Mouse (Mus musculus) heart, adult 2 months (tissue): Measurements from ENCODE around the gene Camk2d. TPM values are rescaled to one million over a fixed set of nuclear protein-coding genes. Genes with fewer than 3 reads are reported as not detected.

Experiments used
- DNase-seq, 2 experiments: peaks; one replicate each; pipeline ENCODE4 v3.0.0; 2021
- H3K27ac ChIP-seq: fragments of 200-600 bp; 2 replicates; pipeline ENCODE4 v1.8.1; 2022
- H3K27me3 ChIP-seq: fragments of 200-500 bp; 2 replicates; pipeline ENCODE4 v1.6.1; 2012; ENCODE audit warnings: mild to moderate bottlenecking, low read length, inconsistent platforms, mixed read lengths; ENCODE audit not compliant: control insufficient read depth, insufficient read depth
- H3K36me3 ChIP-seq: fragments of 200-500 bp; 2 replicates; pipeline ENCODE4 v1.6.1; 2012; ENCODE audit warnings: low read length, inconsistent platforms; ENCODE audit not compliant: control insufficient read depth, insufficient read depth
- H3K4me1 ChIP-seq: fragments of 200-500 bp; 2 replicates; pipeline ENCODE4 v1.6.1; 2011; ENCODE audit warnings: low read length; ENCODE audit not compliant: control insufficient read depth, insufficient read depth
- H3K4me3 ChIP-seq: fragments of 200-600 bp; 2 replicates; pipeline ENCODE4 v1.8.1; 2022
- H3K79me2 ChIP-seq: fragments of 200-500 bp; replicated peaks from 2 replicates; pipeline ENCODE4 v1.6.1; 2012; ENCODE audit warnings: mild to moderate bottlenecking, inconsistent platforms, low read length, moderate library complexity, mixed read lengths; ENCODE audit not compliant: control insufficient read depth, insufficient read depth
- H3K9ac ChIP-seq: fragments of 200-500 bp; 2 replicates; pipeline ENCODE4 v1.6.1; 2012; ENCODE audit warnings: low read depth, mild to moderate bottlenecking, control low read depth, inconsistent platforms, low read length, mixed read lengths
- CTCF ChIP-seq: fragments of 200-600 bp; IDR thresholded peaks from 2 replicates; pipeline ENCODE4 v1.8.1; 2022; ENCODE audit warnings: antibody characterized with exemption, mild to moderate bottlenecking, moderate library complexity
- EP300 ChIP-seq: fragments of 200-500 bp; IDR thresholded peaks from 2 replicates; pipeline ENCODE4 v1.6.1; 2011; ENCODE audit warnings: low read depth, low read length, control low read depth; ENCODE audit not compliant: insufficient read depth
- POLR2A ChIP-seq: fragments of 200-500 bp; IDR thresholded peaks from 2 replicates; pipeline ENCODE4 v1.6.1; 2011; ENCODE audit warnings: mild to moderate bottlenecking, low read depth, low read length, control low read depth; ENCODE audit not compliant: insufficient read depth
- WGBS: fragments of 180-500 bp; shearing (Covaris S2); methylation state at CpG from one replicate; pipeline ENCODE4 v1.1.7; 2018; 5-methylcytosine and 5-hydroxymethylcytosine counted together
- intact Hi-C: fragments of 180-260 bp; cut with DNase I; formaldehyde crosslinking; loops from one replicate; pipeline ENCODE4 v1.15.1; 2025
- polyA plus RNA-seq: library from polyadenylated mRNA; depleted of rRNA; stranded (reverse); fragments of >200 nt; gene quantifications from 2 replicates; pipeline ENCODE4 v1.2.3, GENCODE M21; 2012
- total RNA-seq, 2 experiments: library from RNA; stranded (reverse); gene quantifications; 2 replicates each; pipeline ENCODE4 v1.2.3; 2021

Gene Camk2d
- total and polyA plus RNA-seq, 3 experiments, result 131 to 135 (median 133) TPM

GRCm38 (mm10) chr3:126663436-126663835 lies 67.3 kb downstream of the Camk2d start:
- WGBS, result 54% methylated on average over 5 of the region's 5 CpGs
- no peak overlapping the region for H3K4me3 ChIP-seq
- H3K27me3 ChIP-seq, result no peaks in the 10 kb centered on the region
- H3K9ac ChIP-seq, result no peak overlapping the region
- no peak for DNase-seq
- H3K27ac ChIP-seq, result peak overlapping the region; percentile 15; the same call in 1 of the 2 replicates
- H3K79me2 ChIP-seq, result 0 out of 2 replicates have a peak, but pooled peaks cover 1% of the 10 kb centered on the region
- peaks cover 7% of the 10 kb centered on the region for H3K36me3 ChIP-seq
- TF ChIP-seq EP300 (no peak), CTCF (no peak), POLR2A (no peak)
- intact Hi-C loops, result no loop called here
- peaks cover 20% of the 10 kb centered on the region for H3K4me1 ChIP-seq

- Histone ChIP-seq H3K4me3 (no peak overlapping the region), H3K27me3 (no peaks in the 10 kb centered on the region), H3K79me2 (no peaks in the 10 kb centered on the region), H3K4me1 (peaks cover 16% of the 10 kb centered on the region), H3K9ac (no peak overlapping the region), H3K36me3 (peaks cover 3% of the 10 kb centered on the region), H3K27ac (no peak overlapping the region)
- intact Hi-C loops, result no loop called here
- TF ChIP-seq CTCF, result no peak
- 76% methylated on average over 1 of the region's 1 CpGs for WGBS
- DNase-seq, result no peak
Observed at GRCm38 (mm10) chr3:126665866-126666265, 69.8 kb downstream of the Camk2d start.

- 95% methylated on average over 11 of the region's 11 CpGs for WGBS
- intact Hi-C loops, result no loop called here
Observed at GRCm38 (mm10) chr3:126667019-126667418, 70.9 kb downstream of the Camk2d start.

GRCm38 (mm10) chr3:126667451-126667850 lies 71.3 kb downstream of the Camk2d start:
- peak; percentile 55 to 77 for DNase-seq
- 0 out of 2 replicates have a peak, but pooled peaks cover 1% of the 10 kb centered on the region for H3K79me2 ChIP-seq
- no peaks in the 10 kb centered on the region for H3K27me3 ChIP-seq
- H3K4me1 ChIP-seq, result peaks cover 14% of the 10 kb centered on the region
- H3K4me3 ChIP-seq, result no peak overlapping the region
- H3K27ac ChIP-seq, result peak overlapping the region; percentile 50; the same call in 1 of the 2 replicates
- H3K36me3 ChIP-seq, result peaks cover 3% of the 10 kb centered on the region
- intact Hi-C loops, result no loop called here
- TF ChIP-seq CTCF, result no peak
- no peak for TF ChIP-seq EP300
- no peak for TF ChIP-seq POLR2A
- no peak overlapping the region for H3K9ac ChIP-seq
- WGBS, result 35% methylated on average over 7 of the region's 7 CpGs

More at GRCm38 (mm10) chr3:126667019-126667418, 70.9 kb downstream of the Camk2d start:
- H3K27ac ChIP-seq, result peak overlapping the region; percentile 18; the same call in 1 of the 2 replicates
- peaks cover 3% of the 10 kb centered on the region for H3K36me3 ChIP-seq
- H3K4me3 ChIP-seq, result no peak overlapping the region
- no peak overlapping the region for H3K9ac ChIP-seq
- DNase-seq, result no peak
- TF ChIP-seq EP300 (no peak), POLR2A (no peak), CTCF (no peak)
- peaks cover 14% of the 10 kb centered on the region for H3K4me1 ChIP-seq
- no peaks in the 10 kb centered on the region for H3K79me2 ChIP-seq
- no peaks in the 10 kb centered on the region for H3K27me3 ChIP-seq

- H3K9ac ChIP-seq, result 0 out of 2 replicates have a peak overlapping the region, but pooled peaks have one; percentile 13
- no peak for TF ChIP-seq POLR2A
- TF ChIP-seq EP300, result no peak
- no peak for TF ChIP-seq CTCF
- no peak for DNase-seq
- peak overlapping the region; percentile 50 for H3K27ac ChIP-seq
- H3K27me3 ChIP-seq, result no peaks in the 10 kb centered on the region
- intact Hi-C loops, result no loop called here
- H3K4me3 ChIP-seq, result no peak overlapping the region
- WGBS, result 61% methylated on average over 3 of the region's 3 CpGs
- H3K79me2 ChIP-seq, result 0 out of 2 replicates have a peak, but pooled peaks cover 1% of the 10 kb centered on the region
- peaks cover 14% of the 10 kb centered on the region for H3K4me1 ChIP-seq
- peaks cover 3% of the 10 kb centered on the region for H3K36me3 ChIP-seq
Observed at GRCm38 (mm10) chr3:126668123-126668522, 72.0 kb downstream of the Camk2d start.

DNA sequence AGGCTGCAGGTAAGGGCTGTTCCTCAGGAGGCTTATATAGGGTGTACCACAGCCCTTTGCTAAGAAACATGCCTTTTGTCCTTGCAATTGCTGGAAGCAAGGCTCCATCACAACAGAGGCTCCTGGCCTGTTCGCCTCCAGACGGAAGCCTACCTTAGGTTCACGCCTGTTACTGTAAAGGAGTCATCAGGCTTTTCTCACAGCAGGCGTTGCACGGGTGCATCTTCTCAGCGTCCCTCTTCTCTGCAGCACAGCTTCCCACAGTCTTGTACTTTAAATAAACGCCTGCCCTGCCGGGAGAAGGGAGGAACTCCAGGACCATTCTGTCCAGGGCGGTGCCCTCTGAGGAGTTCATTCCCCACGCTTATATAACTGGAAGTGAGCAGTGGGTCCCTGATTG lies 72.6 kb downstream of the Camk2d start:
- no peaks in the 10 kb centered on the region for H3K27me3 ChIP-seq
- no peak overlapping the region for H3K9ac ChIP-seq
- peak overlapping the region; percentile 50 for H3K27ac ChIP-seq
- 47% methylated on average over 10 of the region's 10 CpGs for WGBS
- H3K79me2 ChIP-seq, result 0 out of 2 replicates have a peak, but pooled peaks cover 1% of the 10 kb centered on the region
- peaks cover 3% of the 10 kb centered on the region for H3K36me3 ChIP-seq
- H3K4me1 ChIP-seq, result peaks cover 13% of the 10 kb centered on the region
- no peak overlapping the region for H3K4me3 ChIP-seq
- intact Hi-C loops, result no loop called here
- DNase-seq, result no peak
- no peak for TF ChIP-seq POLR2A
- peak; percentile 26 for TF ChIP-seq CTCF
